Mouse (Mus musculus) erythroblast, embryonic 14.5 days (primary cell): ENCODE results near the gene Asb4. TPM values are rescaled to one million over a fixed set of nuclear protein-coding genes. Genes with fewer than 3 reads are reported as not detected.
A peak's percentile ranks its signal among the peaks of the same experiment; 100 is the strongest.

Source experiments
- H3K27me3 ChIP-seq: 2 replicates; pipeline ENCODE4 v1.6.1; 2012; ENCODE audit warnings: inconsistent platforms; ENCODE audit not compliant: control insufficient read depth
- H3K36me3 ChIP-seq: 2 replicates; pipeline ENCODE4 v1.6.1; 2012; ENCODE audit warnings: mild to moderate bottlenecking, inconsistent platforms; ENCODE audit not compliant: control insufficient read depth
- H3K4me1 ChIP-seq: 2 replicates; pipeline ENCODE4 v1.6.1; 2012; ENCODE audit warnings: inconsistent platforms; ENCODE audit not compliant: control insufficient read depth
- H3K4me3 ChIP-seq: replicated peaks from 2 replicates; pipeline ENCODE3; 2012; ENCODE audit warnings: moderate library complexity, mild to moderate bottlenecking, inconsistent platforms
- H3K9me3 ChIP-seq: 2 replicates; pipeline ENCODE4 v1.6.1; 2012; ENCODE audit warnings: low read length, inconsistent platforms, mixed read lengths; ENCODE audit not compliant: control insufficient read depth
- GATA1 ChIP-seq: IDR thresholded peaks from 2 replicates; pipeline ENCODE4 v1.6.1; 2012; ENCODE audit warnings: low read length, inconsistent platforms, mixed read lengths
- TAL1 ChIP-seq: IDR thresholded peaks from 3 replicates; pipeline ENCODE4 v1.6.1; 2012; ENCODE audit warnings: low read length, inconsistent platforms, mixed read lengths
- polyA plus RNA-seq: library from polyadenylated mRNA; stranded (reverse); fragments of >175 nt; gene quantifications from 2 replicates; pipeline ENCODE4 v1.2.3, GENCODE M21; 2012

The Asb4 gene
- polyA plus RNA-seq, 1 experiment: not detected

GRCm38 (mm10) chr6:5429982-5430550 is 46.9 kb downstream of the Asb4 start:
- H3K9me3 ChIP-seq: no peaks in the 10 kb centered on the region
- TF ChIP-seq GATA1: no peak
- TF ChIP-seq TAL1: no peak
- H3K27me3 ChIP-seq: no peaks in the 10 kb centered on the region
- no peak overlapping the region for H3K4me3 ChIP-seq
- no peaks in the 10 kb centered on the region for H3K36me3 ChIP-seq
- no peaks in the 10 kb centered on the region for H3K4me1 ChIP-seq

DNA sequence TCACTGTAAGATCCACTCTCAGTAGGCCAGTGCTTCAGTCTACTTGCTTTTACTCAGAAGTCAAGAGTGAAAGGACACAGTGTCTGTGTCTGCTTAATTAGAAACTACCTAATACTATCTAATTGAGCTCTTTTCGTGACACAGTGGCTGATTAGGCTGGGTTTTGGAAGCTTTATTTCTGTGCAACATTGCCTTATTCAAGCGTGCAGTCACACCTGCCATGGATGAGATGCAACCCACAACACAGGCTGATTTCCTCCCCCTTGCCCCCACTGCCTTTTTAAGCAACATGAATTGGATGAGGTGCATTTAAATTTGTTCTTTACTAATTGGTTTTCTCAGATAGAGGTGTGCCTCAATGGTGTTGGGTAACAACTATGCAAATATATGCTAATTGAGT is 50.7 kb downstream of the Asb4 start:
- no peaks in the 10 kb centered on the region for H3K4me1 ChIP-seq
- H3K36me3 ChIP-seq: no peaks in the 10 kb centered on the region
- TF ChIP-seq TAL1 (no peak), GATA1 (no peak)
- H3K4me3 ChIP-seq: no peak overlapping the region
- no peaks in the 10 kb centered on the region for H3K27me3 ChIP-seq
- no peaks in the 10 kb centered on the region for H3K9me3 ChIP-seq

DNA sequence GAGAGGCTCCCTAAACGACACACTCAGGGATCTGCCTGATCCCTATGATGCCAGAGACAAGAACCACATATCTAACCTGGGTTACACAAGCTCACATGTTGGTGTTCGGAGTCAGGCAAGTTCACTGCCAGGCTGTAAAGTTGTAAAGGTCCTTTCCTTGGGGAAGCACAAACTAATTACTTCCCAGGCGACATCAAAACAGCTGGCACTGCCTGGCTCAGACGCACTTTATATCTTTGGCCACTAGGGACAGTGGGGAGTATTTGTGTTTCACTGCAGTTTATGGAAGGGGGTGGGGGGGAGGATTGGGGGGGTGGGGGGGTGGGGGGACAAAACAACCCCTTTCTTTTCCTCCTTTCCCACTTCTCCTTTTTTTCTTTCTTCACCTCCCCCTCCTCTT is 54.6 kb downstream of the Asb4 start:
- H3K27me3 ChIP-seq: no peaks in the 10 kb centered on the region
- TF ChIP-seq TAL1 (no peak), GATA1 (no peak)
- H3K36me3 ChIP-seq: no peaks in the 10 kb centered on the region
- no peaks in the 10 kb centered on the region for H3K9me3 ChIP-seq
- no peak overlapping the region for H3K4me3 ChIP-seq
- H3K4me1 ChIP-seq: peaks cover 5% of the 10 kb centered on the region

DNA sequence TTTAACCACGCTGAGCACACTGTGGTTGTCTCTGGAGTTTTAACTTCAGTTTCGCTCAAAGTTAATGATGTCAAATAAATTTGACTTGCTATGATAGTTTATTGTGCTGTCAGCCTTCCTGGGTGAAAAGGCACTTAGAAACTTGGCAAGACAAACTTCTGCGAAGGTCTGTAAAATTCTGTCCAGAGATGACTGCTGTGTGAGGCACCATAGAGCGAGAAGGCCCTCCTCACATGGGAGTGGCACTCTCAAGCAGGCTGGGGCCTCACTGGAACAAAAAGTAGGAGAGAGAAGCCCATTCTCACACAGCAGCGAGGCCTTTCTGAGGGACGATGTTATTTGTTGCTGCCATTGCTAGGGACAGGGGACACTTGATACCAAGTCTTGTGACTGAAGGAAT is 58.0 kb downstream of the Asb4 start:
- no peaks in the 10 kb centered on the region for H3K9me3 ChIP-seq
- no peaks in the 10 kb centered on the region for H3K27me3 ChIP-seq
- no peak overlapping the region for H3K4me3 ChIP-seq
- no peaks in the 10 kb centered on the region for H3K36me3 ChIP-seq
- peaks cover 9% of the 10 kb centered on the region for H3K4me1 ChIP-seq
- TF ChIP-seq TAL1 (no peak), GATA1 (no peak)

DNA sequence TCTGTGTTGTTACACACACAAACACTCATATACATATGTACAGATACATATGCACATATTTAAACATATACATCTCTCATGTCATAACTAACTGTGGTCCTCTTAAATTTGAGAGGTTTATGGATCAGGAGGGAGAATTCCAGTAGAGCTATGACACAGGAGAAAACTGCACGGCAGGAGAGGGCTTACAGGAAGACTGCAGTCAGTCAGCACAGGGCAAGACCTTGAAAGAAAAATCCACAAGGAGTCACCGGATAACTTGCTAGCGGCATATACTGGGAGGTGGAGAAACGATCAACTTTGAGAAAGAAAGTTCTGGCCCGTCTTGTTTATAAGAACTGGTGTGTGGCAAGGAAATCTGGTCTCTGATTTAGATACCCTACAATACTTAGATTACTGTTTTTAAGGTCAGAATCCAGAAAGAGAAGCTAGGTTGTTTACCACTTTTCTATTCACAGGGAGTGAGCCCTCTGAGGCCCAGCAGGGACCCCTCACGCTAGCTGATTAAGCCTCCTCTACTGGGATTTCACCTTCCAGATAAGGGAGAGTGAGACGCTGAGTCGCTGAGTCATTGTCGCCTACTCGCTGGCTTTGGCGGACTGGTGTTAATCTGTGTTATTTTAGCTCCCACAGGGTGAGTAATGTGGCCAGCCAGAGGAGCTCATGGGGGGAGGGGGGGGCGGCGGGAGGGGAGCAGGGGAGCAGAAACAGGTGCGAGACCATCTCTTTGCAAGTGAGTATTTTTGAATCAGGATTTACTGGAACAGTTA is 59.3 kb downstream of the Asb4 start:
- H3K36me3 ChIP-seq: no peaks in the 10 kb centered on the region
- H3K4me1 ChIP-seq: peaks cover 11% of the 10 kb centered on the region
- H3K27me3 ChIP-seq: no peaks in the 10 kb centered on the region
- no peaks in the 10 kb centered on the region for H3K9me3 ChIP-seq
- no peak overlapping the region for H3K4me3 ChIP-seq
- no peak for TF ChIP-seq TAL1
- 0 out of 2 replicates have a peak, but pooled peaks have one; percentile 21 for TF ChIP-seq GATA1

- Histone ChIP-seq H3K4me3 (no peak overlapping the region), H3K4me1 (peaks cover 11% of the 10 kb centered on the region)
Observed at GRCm38 (mm10) chr6:5443104-5443863, 60.1 kb downstream of the Asb4 start.

DNA sequence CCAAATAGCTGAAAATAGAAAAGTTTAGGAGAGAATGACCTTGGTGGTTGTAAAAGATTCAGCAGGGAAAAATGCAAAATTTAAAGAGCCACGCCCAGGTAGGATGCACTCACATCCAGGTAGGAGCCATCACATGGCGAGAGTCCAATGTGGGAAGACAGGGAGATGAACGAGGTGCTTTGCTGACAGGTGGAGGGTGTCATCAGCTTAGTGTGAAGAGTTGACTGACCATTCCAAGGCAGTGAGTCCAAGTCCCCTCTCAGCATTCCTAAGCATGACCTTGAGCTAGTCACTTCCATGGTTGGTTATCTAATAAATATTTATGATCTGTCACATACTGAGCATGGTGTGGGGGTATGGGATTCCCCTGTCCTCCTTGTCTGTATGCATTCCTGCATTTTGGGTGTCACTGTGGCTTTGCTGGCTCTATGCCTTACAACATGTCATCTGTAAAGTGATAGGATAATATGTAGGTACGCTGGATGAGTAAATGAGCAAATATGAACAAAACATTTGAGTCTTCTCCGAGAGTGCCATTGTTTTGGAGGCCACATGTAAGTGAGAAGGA is 61.2 kb downstream of the Asb4 start:
- H3K4me3 ChIP-seq: no peak overlapping the region
- H3K36me3 ChIP-seq: no peaks in the 10 kb centered on the region
- peaks cover 11% of the 10 kb centered on the region for H3K4me1 ChIP-seq
- TF ChIP-seq GATA1 (no peak), TAL1 (no peak)
- H3K9me3 ChIP-seq: no peaks in the 10 kb centered on the region
- no peaks in the 10 kb centered on the region for H3K27me3 ChIP-seq

More at GRCm38 (mm10) chr6:5443104-5443863, 60.1 kb downstream of the Asb4 start:
- Histone ChIP-seq H3K36me3 (no peaks in the 10 kb centered on the region), H3K9me3 (no peaks in the 10 kb centered on the region), H3K27me3 (no peaks in the 10 kb centered on the region)
- no peak for TF ChIP-seq TAL1
- TF ChIP-seq GATA1: no peak

GRCm38 (mm10) chr6:5447013-5447412 is 63.8 kb downstream of the Asb4 start:
- H3K36me3 ChIP-seq: no peaks in the 10 kb centered on the region
- H3K4me1 ChIP-seq: peaks cover 11% of the 10 kb centered on the region
- no peak overlapping the region for H3K4me3 ChIP-seq
- TF ChIP-seq GATA1 (no peak), TAL1 (no peak)
- H3K27me3 ChIP-seq: no peaks in the 10 kb centered on the region
- H3K9me3 ChIP-seq: no peaks in the 10 kb centered on the region

DNA sequence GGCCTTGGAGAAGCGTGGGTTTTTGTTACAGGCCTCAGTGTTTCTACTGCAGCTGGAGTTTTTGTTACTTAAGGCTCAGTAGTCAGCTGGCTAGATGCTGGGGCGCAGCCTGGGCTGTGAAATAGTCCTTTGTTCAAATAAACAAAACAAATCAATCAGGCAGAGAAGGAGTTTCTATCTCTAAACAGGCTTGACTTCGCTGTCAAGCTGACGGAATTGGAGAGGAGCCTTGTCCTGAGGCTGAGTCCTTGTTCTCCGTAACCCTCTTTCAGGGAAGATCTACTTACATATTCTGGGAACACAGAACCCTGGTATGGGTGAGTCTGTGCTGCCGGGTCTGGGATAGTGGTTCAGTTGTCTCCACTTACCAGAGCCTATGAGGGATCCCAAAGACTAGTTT is 64.4 kb downstream of the Asb4 start:
- no peaks in the 10 kb centered on the region for H3K27me3 ChIP-seq
- H3K4me3 ChIP-seq: no peak overlapping the region
- peaks cover 8% of the 10 kb centered on the region for H3K4me1 ChIP-seq
- no peaks in the 10 kb centered on the region for H3K36me3 ChIP-seq
- no peaks in the 10 kb centered on the region for H3K9me3 ChIP-seq
- no peak for TF ChIP-seq GATA1
- no peak for TF ChIP-seq TAL1
